Mouse (Mus musculus): Measurements from ENCODE around the gene Rlf. TPM values are rescaled to one million over a fixed set of nuclear protein-coding genes. Genes with fewer than 3 reads are reported as not detected.
"Not testable (repeated sequence)": the region's sequence is repeated elsewhere in the genome, so short reads cannot be mapped to it uniquely, and the experiment has no call there.

The Rlf gene
- polyA plus RNA-seq, 1 experiment from 2014 or later: 23.9 TPM

- 3% methylated on average over 36 of the region's 36 CpGs for WGBS
- no peaks in the 10 kb centered on the region for H3K9me3 ChIP-seq
- DNase-seq (ENCODE audit: low spot score): peak; percentile 15
- peaks cover 17% of the 10 kb centered on the region for H3K4me1 ChIP-seq (replicated peaks)
- no peaks in the 10 kb centered on the region; the same call in 1 of the 2 replicates for H3K27me3 ChIP-seq (ENCODE audit: insufficient read depth, poor library complexity, severe bottlenecking)
- H3K27ac ChIP-seq: peak overlapping the region; percentile 98
- peaks cover 14% of the 10 kb centered on the region; the same call in 1 of the 2 replicates for H3K36me3 ChIP-seq
- peak overlapping the region; percentile 95 for H3K4me3 ChIP-seq
Measured at GRCm38 (mm10) chr4:121213936-121214792, 720 bp downstream of the Rlf start.

GRCm38 (mm10) chr4:121208911-121209310 lies 6.0 kb downstream of the Rlf start:
- peaks cover 14% of the 10 kb centered on the region for H3K4me1 ChIP-seq (replicated peaks)
- peaks cover 23% of the 10 kb centered on the region for H3K36me3 ChIP-seq
- no peak overlapping the region for H3K4me3 ChIP-seq
- DNase-seq (ENCODE audit: low spot score): no peak
- H3K27me3 ChIP-seq (ENCODE audit: insufficient read depth, poor library complexity, severe bottlenecking): no peaks in the 10 kb centered on the region
- H3K27ac ChIP-seq: no peak overlapping the region
- WGBS: 91% methylated on average over 4 of the region's 4 CpGs
- H3K9me3 ChIP-seq: no peaks in the 10 kb centered on the region

- DNase-seq (ENCODE audit: low spot score): no peak
- H3K9me3 ChIP-seq: no peaks in the 10 kb centered on the region
- H3K27me3 ChIP-seq (ENCODE audit: insufficient read depth, poor library complexity, severe bottlenecking): no peaks in the 10 kb centered on the region
- peaks cover 9% of the 10 kb centered on the region for H3K36me3 ChIP-seq
- H3K4me3 ChIP-seq: no peak overlapping the region
- 92% methylated on average over 4 of the region's 4 CpGs for WGBS
- no peaks in the 10 kb centered on the region for H3K4me1 ChIP-seq (replicated peaks)
- no peak overlapping the region for H3K27ac ChIP-seq
Measured at GRCm38 (mm10) chr4:121197856-121198255, 17.0 kb downstream of the Rlf start.

GRCm38 (mm10) chr4:121196995-121197394 lies 17.9 kb downstream of the Rlf start:
- H3K4me1 ChIP-seq (replicated peaks): no peaks in the 10 kb centered on the region
- 95% methylated on average over 4 of the region's 4 CpGs for WGBS
- H3K27me3 ChIP-seq (ENCODE audit: insufficient read depth, poor library complexity, severe bottlenecking): no peaks in the 10 kb centered on the region
- no peak overlapping the region for H3K4me3 ChIP-seq
- H3K27ac ChIP-seq: no peak overlapping the region
- H3K9me3 ChIP-seq: no peaks in the 10 kb centered on the region
- H3K36me3 ChIP-seq: peaks cover 9% of the 10 kb centered on the region
- no peak for DNase-seq (ENCODE audit: low spot score)

GRCm38 (mm10) chr4:121196205-121196604 lies 18.7 kb downstream of the Rlf start:
- Histone ChIP-seq H3K4me1 (replicated peaks) (no peaks in the 10 kb centered on the region), H3K4me3 (no peak overlapping the region), H3K9me3 (no peaks in the 10 kb centered on the region), H3K27ac (no peak overlapping the region), H3K27me3 (ENCODE audit: insufficient read depth, poor library complexity, severe bottlenecking) (no peaks in the 10 kb centered on the region), H3K36me3 (peaks cover 10% of the 10 kb centered on the region)
- no peak for DNase-seq (ENCODE audit: low spot score)
- 97% methylated on average over 2 of the region's 2 CpGs for WGBS

- Histone ChIP-seq H3K4me1 (replicated peaks) (no peaks in the 10 kb centered on the region), H3K27me3 (ENCODE audit: insufficient read depth, poor library complexity, severe bottlenecking) (no peaks in the 10 kb centered on the region), H3K36me3 (peaks cover 22% of the 10 kb centered on the region), H3K4me3 (no peak overlapping the region), H3K9me3 (no peaks in the 10 kb centered on the region), H3K27ac (no peak overlapping the region)
- DNase-seq (ENCODE audit: low spot score): no peak
Measured at GRCm38 (mm10) chr4:121194736-121195135, 20.1 kb downstream of the Rlf start.

GRCm38 (mm10) chr4:121192306-121192705 lies 22.6 kb downstream of the Rlf start:
- Histone ChIP-seq H3K4me1 (replicated peaks) (no peaks in the 10 kb centered on the region), H3K36me3 (peaks cover 44% of the 10 kb centered on the region), H3K4me3 (no peak overlapping the region), H3K27me3 (ENCODE audit: insufficient read depth, poor library complexity, severe bottlenecking) (no peaks in the 10 kb centered on the region), H3K9me3 (no peaks in the 10 kb centered on the region), H3K27ac (no peak overlapping the region)
- no peak for DNase-seq (ENCODE audit: low spot score)
- WGBS: 100% methylated on average over 2 of the region's 2 CpGs

- no peak overlapping the region for H3K27ac ChIP-seq
- H3K36me3 ChIP-seq: peaks cover 67% of the 10 kb centered on the region
- no peaks in the 10 kb centered on the region for H3K4me1 ChIP-seq (replicated peaks)
- no peak overlapping the region for H3K4me3 ChIP-seq
- H3K9me3 ChIP-seq: no peaks in the 10 kb centered on the region
- DNase-seq (ENCODE audit: low spot score): no peak
- 93% methylated on average over 3 of the region's 3 CpGs for WGBS
- H3K27me3 ChIP-seq (ENCODE audit: insufficient read depth, poor library complexity, severe bottlenecking): no peaks in the 10 kb centered on the region
Measured at GRCm38 (mm10) chr4:121189341-121189740, 25.5 kb downstream of the Rlf start.

- 95% methylated on average over 3 of the region's 3 CpGs for WGBS
- DNase-seq (ENCODE audit: low spot score): no peak
- Histone ChIP-seq H3K36me3 (peaks cover 73% of the 10 kb centered on the region), H3K4me3 (no peak overlapping the region), H3K27me3 (ENCODE audit: insufficient read depth, poor library complexity, severe bottlenecking) (no peaks in the 10 kb centered on the region), H3K4me1 (replicated peaks) (no peaks in the 10 kb centered on the region), H3K9me3 (peaks cover 14% of the 10 kb centered on the region; the same call in 1 of the 2 replicates), H3K27ac (no peak overlapping the region)
Measured at GRCm38 (mm10) chr4:121179669-121180068, 35.2 kb downstream of the Rlf start.

- Histone ChIP-seq H3K36me3 (peaks cover 93% of the 10 kb centered on the region), H3K27me3 (ENCODE audit: insufficient read depth, poor library complexity, severe bottlenecking) (no peaks in the 10 kb centered on the region), H3K4me3 (no peak overlapping the region), H3K9me3 (peaks cover 5% of the 10 kb centered on the region), H3K27ac (no peak overlapping the region), H3K4me1 (replicated peaks) (no peaks in the 10 kb centered on the region)
- 96% methylated on average over 2 of the region's 2 CpGs for WGBS
- DNase-seq (ENCODE audit: low spot score): no peak
Measured at GRCm38 (mm10) chr4:121167656-121168055, 47.2 kb downstream of the Rlf start.

- peaks cover 96% of the 10 kb centered on the region for H3K36me3 ChIP-seq
- not testable (repeated sequence) for H3K4me3 ChIP-seq
- WGBS: 93% methylated on average over 4 of the region's 5 CpGs
Measured at GRCm38 (mm10) chr4:121166697-121167096, 48.2 kb downstream of the Rlf start.

GRCm38 (mm10) chr4:121163501-121164030 lies 51.3 kb downstream of the Rlf start:
- Histone ChIP-seq H3K27ac (no peak overlapping the region), H3K4me3 (no peak overlapping the region), H3K36me3 (peaks cover 85% of the 10 kb centered on the region), H3K4me1 (replicated peaks) (no peaks in the 10 kb centered on the region), H3K9me3 (no peaks in the 10 kb centered on the region), H3K27me3 (ENCODE audit: insufficient read depth, poor library complexity, severe bottlenecking) (no peaks in the 10 kb centered on the region)
- no peak for DNase-seq (ENCODE audit: low spot score)
- 94% methylated on average over 2 of the region's 2 CpGs for WGBS

More at GRCm38 (mm10) chr4:121166697-121167096, 48.2 kb downstream of the Rlf start:
- not testable (repeated sequence) for H3K4me1 ChIP-seq (replicated peaks); DNase-seq (ENCODE audit: low spot score); H3K27ac ChIP-seq; H3K9me3 ChIP-seq; H3K27me3 ChIP-seq (ENCODE audit: insufficient read depth, poor library complexity, severe bottlenecking)

GRCm38 (mm10) chr4:121109126-121109525 lies 105.8 kb downstream of the Rlf start, which contains the start of gene Tmco2:
Gene Tmco2, minus strand, starts transcription at chr4:121109226.
- Histone ChIP-seq H3K27me3 (ENCODE audit: insufficient read depth, poor library complexity, severe bottlenecking) (no peaks in the 10 kb centered on the region), H3K27ac (no peak within 1 kb of the TSS), H3K36me3 (no peaks in the 10 kb centered on the region), H3K4me1 (replicated peaks) (no peaks in the 10 kb centered on the region), H3K4me3 (no peak within 1 kb of the TSS), H3K9me3 (no peaks in the 10 kb centered on the region)
- 94% methylated on average over 2 of the region's 2 CpGs for WGBS
- DNase-seq (ENCODE audit: low spot score): no peak
